Mouse (Mus musculus) cerebellum, postnatal 4 days (tissue): ENCODE data around the gene Ltbr.
"Not testable (repeated sequence)": the region's sequence is repeated elsewhere in the genome, so short reads cannot be mapped to it uniquely, and the experiment has no call there.

Experiments
- DNase-seq, 2 experiments: peaks; one replicate each; pipeline ENCODE4 v3.0.0; 2022; ENCODE audit warnings: low spot score in 2 of 2, mixed read lengths in 1 of 2

Gene Ltbr

DNA sequence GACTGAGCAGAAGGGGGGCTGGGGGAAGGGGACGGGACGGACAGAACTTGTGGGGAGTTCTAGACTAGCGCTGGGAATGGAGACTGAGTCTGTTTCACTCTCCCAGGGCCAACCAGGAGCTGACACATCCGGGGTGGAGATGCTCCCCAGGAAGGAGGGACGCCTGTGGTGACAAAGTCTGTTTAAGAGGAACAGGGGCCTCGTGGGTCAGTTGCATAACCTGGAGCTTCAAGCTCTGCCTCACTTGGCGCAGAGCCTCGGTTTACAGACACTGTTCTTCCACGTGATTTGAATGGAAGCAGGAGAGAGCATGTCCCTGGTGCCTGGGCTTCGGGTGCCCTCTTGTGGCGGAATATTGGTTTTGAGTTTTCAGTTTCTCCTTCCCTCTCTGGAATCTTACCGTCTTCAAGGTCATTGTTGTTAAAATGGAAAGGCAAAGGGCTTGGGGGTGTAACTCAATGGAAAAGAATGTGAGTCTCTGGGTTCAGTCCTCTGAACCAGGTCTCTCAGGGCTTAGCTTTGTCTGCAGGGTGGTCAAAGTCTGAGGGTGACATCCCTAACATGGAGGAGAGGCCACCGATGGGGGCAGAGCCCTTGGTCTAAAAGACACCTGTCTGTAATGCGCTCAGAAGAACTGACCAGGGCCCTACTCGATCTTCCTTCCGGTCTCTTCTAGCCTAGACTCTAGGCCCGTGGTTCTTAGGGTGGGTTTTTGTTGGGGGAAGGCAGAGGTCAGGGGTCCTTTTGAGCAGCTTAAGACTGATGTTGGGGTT lies 42.0 kb downstream of the Ltbr start:
- DNase-seq = peak; percentile 74 to 92

GRCm38 (mm10) chr6:125268799-125269198 lies 44.9 kb downstream of the Ltbr start:
- no peak for DNase-seq

- DNase-seq = no peak
Observed at GRCm38 (mm10) chr6:125267469-125267868, 46.2 kb downstream of the Ltbr start.

GRCm38 (mm10) chr6:125266600-125266999 lies 47.1 kb downstream of the Ltbr start:
- not testable (repeated sequence) for DNase-seq

DNA sequence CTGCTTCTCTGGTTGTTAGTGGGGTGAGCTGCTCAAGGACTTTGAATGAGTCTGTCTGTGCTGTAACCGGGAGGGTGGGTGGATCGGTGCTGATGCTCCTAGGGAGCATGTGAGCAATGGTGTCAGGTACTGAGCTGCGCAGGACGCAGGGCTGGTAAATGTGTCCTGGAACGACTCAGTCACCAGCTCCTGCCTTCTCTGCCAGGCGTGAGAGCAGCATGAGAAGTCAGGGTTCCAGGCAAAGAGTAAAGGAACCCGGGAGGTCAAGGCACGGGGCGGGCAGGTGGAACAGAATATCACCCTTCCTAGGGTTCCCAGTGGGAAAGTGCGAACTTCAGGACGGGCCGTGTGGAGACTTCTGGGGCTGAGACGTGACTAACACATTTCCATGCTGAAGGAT lies 47.6 kb downstream of the Ltbr start:
- DNase-seq = no peak

- DNase-seq = no peak
Observed at GRCm38 (mm10) chr6:125265239-125265638, 48.4 kb downstream of the Ltbr start.

DNA sequence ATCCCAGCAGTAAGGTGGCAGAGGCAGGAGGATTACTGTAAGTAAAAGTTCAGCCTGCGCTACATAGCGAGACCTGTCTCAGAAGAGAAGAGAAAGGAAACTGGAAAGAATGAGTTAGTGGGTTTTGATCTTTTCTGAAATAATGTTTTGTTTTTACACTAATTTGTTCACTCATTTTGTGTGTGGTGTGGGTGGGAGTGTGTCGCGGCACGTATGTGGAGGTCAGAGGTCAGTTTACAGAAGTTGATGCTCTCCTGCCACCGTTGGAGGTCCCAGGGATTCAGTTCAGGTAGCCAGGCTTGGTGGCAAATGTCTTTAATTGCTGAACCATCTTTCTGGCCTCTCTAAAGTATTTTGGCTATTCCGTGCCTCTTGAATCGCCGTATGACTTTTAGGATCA lies 49.5 kb downstream of the Ltbr start:
- no peak for DNase-seq

DNA sequence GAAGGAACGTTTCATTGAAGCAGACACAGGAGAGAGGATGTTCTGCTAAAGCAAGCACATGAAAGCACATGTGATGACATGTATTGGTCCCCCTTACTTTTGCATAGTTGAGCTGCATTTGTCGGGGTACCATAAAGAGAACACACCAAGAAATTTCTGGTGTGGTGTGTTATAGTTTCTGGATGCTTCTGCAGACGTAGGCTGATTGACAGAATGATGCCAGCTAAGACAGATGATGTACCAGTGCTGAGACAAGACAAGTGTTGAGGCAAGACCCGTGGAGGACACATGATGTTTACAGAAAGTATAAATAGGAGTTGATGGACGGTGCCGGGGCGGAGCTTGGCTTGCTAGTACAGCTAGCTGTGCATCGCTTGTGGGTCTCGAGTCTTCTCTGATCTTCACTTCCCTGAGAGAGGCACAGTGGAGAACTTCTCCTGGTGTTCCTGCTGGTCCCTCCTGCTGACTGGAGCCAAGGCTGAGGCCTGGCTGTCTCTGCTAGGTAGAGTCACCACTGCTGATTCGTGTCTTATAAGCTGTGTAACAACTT lies 53.6 kb downstream of the Ltbr start:
- no peak for DNase-seq
